Mouse (Mus musculus) erythroid progenitor cell, adult 5-6 weeks (primary cell): ENCODE results near the gene Gna11. TPM values are rescaled to one million over a fixed set of nuclear protein-coding genes. Genes with fewer than 3 reads are reported as not detected.
A peak's percentile ranks its signal among the peaks of the same experiment; 100 is the strongest.

ENCODE experiments used
- ATAC-seq: replicated peaks from 2 replicates; pipeline ENCODE4 v1.8.0; 2016; ENCODE audit warnings: moderate number of reproducible peaks, mild to moderate bottlenecking, moderate TSS enrichment, inconsistent platforms; ENCODE audit not compliant: poor library complexity, low FRiP score, severe bottlenecking
- total RNA-seq, 2 experiments: library from RNA; stranded (forward) in 1 of 2; stranded (reverse) in 1 of 2; fragments of 150-400 nt in 1 of 2; fragments of 186-747, 209-891 nt in 1 of 2; gene quantifications; 2 replicates each; pipeline versions ENCODE4 v1.2.3 to v1.2.4; 2015 to 2017; ENCODE audit warnings: low replicate concordance in 2 of 2

The Gna11 gene
- total RNA-seq, 2 experiments from 2014 or later = 11.0 to 11.3 TPM

GRCm38 (mm10) chr10:81494260-81495041 lies 50.5 kb downstream of the Gna11 start:
- no peak for ATAC-seq

DNA sequence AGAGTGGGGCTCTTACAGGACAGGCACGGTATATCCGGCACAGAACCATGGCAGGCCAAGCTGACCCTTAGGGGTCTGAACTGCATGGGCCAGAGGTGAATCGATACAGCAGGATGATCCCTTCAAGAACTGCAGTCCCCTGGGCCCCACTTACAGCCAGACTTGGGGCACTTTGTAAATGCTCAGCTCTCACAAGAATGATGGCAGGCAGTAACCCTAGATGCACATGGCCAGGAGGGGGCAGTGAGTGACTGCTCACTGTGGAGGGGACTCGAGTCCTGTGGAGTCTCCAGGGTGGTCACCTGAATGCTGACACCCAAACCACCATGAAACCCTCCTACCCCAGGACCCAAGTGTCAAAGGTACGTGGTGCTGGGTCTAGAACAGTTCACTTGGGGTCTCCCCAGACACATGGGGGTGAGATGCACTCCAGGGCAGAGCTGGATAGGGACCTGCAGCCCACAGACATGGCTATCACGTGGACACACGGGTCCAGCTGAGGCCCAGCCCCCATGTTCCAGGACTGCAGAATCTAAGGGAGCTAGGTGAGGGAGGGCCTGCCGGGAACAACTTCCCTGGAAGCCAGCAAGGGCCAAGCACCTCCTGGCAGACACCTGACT lies 51.3 kb downstream of the Gna11 start:
- ATAC-seq = no peak

DNA sequence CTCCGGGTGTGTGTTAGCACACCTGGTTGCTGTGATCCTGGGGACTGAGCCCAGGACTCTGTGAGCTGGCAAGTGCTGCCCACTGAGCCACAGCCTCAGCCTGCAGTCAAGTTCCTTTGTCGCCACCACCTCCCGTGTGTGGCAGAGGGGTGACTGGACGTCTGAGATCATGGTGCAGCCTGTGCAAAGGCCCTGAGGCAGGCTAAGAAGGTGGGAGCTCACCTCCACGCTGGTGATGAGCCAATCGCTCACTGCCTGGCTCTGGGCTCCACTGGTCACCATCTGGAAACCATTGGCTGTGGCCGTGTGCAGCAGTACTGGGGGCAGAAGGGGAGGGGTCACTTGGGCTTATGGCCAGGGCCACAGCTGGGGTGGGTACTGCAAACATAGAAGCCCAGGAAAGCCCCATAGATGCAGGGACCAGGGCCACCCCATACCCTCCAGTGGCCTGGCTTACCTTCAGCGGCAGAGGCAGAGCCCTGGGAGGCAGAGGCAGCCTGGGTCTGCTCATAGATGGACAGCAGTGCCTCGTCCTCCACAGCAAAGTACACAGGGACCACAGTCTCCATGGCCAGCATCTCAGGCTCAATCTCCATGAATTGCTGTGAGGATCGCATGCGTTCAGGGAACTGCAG lies 52.3 kb downstream of the Gna11 start:
- ATAC-seq = no peak

GRCm38 (mm10) chr10:81491018-81491417 lies 54.0 kb downstream of the Gna11 start:
- ATAC-seq = no peak

DNA sequence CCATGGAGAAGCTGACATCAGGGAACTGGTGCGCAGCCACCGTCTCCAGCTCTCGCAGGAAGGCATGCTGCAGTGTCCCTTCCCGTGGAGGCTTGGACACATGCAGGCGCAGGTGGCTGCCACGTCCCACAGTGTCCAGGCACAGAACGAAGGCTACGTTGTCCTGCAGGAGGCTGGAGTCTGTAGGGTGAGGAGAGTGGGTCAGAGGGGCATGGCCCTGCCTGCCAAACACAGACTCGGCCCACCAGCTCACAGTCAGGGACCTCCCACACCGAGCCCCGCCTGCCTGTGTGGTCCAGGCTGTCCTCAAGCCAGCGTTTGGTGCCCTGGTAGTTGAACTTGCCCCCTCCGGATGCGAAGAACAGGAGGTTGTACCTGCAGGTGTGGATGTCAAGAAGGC lies 55.0 kb downstream of the Gna11 start:
- ATAC-seq = no peak

DNA sequence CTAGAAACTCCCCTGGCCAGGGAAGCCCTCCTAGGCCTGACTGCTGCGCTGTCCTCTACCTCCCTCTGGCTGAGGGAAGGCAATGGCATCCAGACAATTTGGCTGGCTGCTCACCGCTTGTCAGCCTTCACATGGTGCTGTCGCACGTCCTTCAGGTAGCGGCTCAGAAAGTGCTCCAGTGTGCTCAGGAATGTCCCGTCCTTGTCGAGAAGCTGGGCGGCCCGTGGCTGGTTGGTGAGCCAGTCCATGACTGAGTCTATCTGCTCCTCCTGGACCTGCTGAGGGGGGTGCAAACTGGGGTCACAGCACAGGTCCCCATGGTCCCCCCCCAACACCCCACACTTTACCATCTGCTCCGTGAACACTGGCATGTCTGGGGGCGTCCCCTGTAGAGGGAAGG lies 56.9 kb downstream of the Gna11 start:
- no peak for ATAC-seq

DNA sequence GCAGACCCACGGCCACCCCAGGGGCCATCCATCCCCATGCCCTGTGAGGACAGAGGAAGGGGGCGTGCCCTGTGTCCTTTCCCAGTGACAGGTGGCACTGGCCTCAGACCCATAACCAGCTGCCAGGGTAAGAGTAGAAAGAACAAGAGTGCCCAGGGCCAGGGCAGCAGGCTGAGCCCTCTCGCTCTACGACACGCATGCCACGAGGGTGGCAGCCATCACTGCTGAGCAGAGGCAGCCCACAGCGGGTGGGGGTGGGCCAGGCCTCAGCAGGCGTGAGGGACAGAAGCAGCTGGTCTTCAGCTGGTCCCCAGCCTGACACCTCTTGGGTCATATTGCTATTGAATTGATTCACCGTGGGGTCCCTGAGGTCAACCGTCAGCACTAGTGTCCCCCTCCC lies 58.5 kb downstream of the Gna11 start:
- ATAC-seq = no peak

DNA sequence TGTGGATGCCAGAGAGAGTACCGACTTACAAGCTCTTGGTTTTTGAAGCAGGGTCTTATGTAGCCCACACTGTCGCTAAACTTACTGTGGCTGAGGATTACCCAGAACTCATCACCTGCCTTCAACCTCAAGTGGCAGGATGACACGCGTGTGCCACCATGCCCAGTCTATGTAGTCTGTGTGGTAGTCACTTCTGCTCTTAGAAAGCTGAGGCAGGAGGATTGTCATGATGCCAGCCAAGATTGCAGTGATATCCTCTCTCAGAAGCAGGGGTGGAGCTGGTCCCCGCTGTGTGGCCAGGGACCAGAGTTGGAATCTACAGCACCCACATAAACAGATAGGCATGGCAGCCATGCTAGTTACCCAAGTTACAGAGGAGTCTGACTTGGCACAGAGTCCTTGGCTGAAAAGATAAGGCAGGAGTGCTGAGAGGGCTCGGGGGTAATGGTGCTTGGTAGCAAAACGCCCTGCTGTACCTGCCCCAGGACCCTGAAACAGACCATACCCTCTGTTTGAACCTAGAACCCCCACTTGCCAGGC lies 59.4 kb downstream of the Gna11 start:
- no peak for ATAC-seq

GRCm38 (mm10) chr10:81485060-81485449 lies 59.9 kb downstream of the Gna11 start:
- no peak for ATAC-seq

DNA sequence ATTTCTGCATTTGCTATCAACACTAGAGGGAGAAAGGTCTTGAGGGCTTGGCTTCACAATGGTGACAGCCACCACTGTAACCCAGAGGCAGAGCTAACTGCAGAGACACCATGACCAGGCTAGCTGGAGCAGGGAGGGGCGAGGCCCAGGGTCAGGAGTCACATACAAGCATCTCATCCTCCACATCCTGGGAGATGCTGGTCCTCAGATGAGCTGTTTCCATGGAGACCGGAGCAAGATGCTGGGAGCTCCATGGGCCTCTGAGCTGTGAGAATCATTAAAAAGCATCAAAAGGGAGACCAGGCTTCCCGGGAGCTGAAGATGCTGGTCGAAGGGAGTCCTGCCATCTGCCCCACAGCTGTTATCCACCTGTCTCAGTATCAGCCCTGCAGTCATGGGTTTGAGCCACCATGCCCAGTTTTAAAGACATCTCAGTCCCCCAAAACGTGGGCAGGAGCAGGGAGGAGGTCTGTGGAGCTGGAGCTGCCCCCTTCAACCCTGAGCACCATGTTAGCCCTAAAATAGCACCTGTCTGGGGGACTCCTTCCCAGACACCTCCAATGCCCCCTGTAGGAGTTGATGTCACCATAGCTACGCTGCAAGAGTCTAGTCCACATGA lies 60.4 kb downstream of the Gna11 start:
- ATAC-seq = no peak

DNA sequence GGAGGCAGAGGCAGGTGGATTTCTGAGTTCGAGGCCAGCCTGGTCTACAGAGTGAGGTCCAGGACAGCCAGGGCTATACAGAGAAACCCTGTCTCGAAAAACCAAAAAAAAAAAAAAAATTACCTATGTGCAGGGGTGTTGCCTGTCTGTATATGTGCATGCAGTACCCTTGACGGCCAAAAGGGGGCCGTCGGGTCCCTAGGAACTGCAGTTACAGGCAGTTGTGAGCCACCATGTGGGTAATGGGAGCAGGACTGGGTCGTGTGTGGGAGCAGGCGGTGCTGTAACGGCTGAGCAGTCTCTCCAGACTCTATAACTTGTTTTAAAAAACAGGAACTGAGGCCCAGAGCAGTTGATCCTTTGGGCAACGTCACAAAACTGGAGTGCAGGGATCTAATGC lies 61.0 kb downstream of the Gna11 start:
- ATAC-seq = no peak

- ATAC-seq = peak; percentile 53
These were observed 62.5 kb downstream of the Gna11 start, which contains the start of gene Celf5 for GRCm38 (mm10) chr10:81482533-81482889. Celf5 (minus strand) TSS chr10:81482709.

DNA sequence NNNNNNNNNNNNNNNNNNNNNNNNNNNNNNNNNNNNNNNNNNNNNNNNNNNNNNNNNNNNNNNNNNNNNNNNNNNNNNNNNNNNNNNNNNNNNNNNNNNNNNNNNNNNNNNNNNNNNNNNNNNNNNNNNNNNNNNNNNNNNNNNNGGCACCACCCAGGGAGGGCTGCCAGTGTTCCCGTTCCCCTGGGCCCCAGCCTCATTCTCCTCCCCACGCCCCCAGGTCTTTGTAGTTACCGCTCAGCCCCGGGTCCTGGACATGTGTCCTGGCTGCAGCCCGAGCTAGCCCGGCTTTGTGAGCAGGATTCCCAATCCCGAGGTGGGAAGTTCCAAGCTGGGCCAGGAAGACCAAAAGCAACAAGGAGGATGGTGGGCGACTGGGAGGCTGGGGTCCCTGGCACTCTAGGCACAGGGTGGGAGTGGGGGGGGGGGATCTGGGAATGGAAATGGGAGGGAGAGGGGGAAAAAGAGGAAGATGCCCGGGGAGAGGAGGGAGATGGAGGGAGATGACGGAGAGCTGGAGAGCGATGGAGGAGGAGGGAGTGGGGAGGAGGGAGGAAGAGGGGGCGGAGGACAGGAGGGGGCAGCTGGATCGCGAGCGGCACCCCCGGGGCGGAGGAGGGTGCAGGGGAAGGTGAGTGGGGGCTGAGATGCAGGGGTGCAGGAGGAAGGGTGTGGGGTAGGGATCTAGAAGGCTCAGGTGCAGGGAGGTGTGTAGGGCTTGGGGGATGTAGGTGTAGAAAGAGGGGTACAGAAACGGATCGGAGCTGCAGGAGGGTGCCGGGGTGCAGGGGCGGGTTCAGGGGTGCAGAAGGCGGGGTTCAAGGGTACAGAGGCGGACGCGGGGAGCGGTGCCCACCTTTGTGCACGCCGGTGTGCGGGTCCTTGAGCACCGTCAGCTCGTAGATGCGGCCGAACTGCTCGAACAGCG lies 63.1 kb downstream of the Gna11 start:
- peak; percentile 8; the same call in 1 of the 2 replicates for ATAC-seq

Other genes starting within 250 kb of the Gna11 start
- gene Cactin, start 224.1 kb downstream of the Gna11 start, total RNA-seq (2015; ENCODE audit: low replicate concordance) = 8.3 and 10.5 TPM in 2 replicates
- 24.7 and 47.1 TPM in 2 replicates for gene Cactin, start 224.1 kb downstream of the Gna11 start, total RNA-seq (2017; ENCODE audit: low replicate concordance)
- not detected in 2 replicates for gene Tbxa2r, start 216.5 kb downstream of the Gna11 start, total RNA-seq (2015; ENCODE audit: low replicate concordance)
- gene Tbxa2r, start 216.5 kb downstream of the Gna11 start, total RNA-seq (2017; ENCODE audit: low replicate concordance) = 0.90 TPM in 1 of 2 replicates, not detected in the other
- not detected in 2 replicates for gene Gipc3, start 201.9 kb downstream of the Gna11 start, total RNA-seq (2015; ENCODE audit: low replicate concordance)
- gene Gipc3, start 201.9 kb downstream of the Gna11 start, total RNA-seq (2017; ENCODE audit: low replicate concordance) = not detected in 2 replicates
- gene Hmg20b, start 194.7 kb downstream of the Gna11 start, total RNA-seq (2015; ENCODE audit: low replicate concordance) = 49.9 and 58.7 TPM in 2 replicates
- gene Hmg20b, start 194.7 kb downstream of the Gna11 start, total RNA-seq (2017; ENCODE audit: low replicate concordance) = 18.1 and 24.4 TPM in 2 replicates
- gene Mfsd12, start 187.7 kb downstream of the Gna11 start, total RNA-seq (2015; ENCODE audit: low replicate concordance) = 15.9 and 18.7 TPM in 2 replicates
- gene Mfsd12, start 187.7 kb downstream of the Gna11 start, total RNA-seq (2017; ENCODE audit: low replicate concordance) = 29.7 and 33.0 TPM in 2 replicates
- 5.4 and 15.1 TPM in 2 replicates for gene 4930404N11Rik, start 179.4 kb downstream of the Gna11 start, total RNA-seq (2015; ENCODE audit: low replicate concordance)
- gene 4930404N11Rik, start 179.4 kb downstream of the Gna11 start, total RNA-seq (2017; ENCODE audit: low replicate concordance) = 12.3 and 14.8 TPM in 2 replicates
- gene Fzr1, start 166.7 kb downstream of the Gna11 start, total RNA-seq (2015; ENCODE audit: low replicate concordance) = 235 and 246 TPM in 2 replicates
- gene Fzr1, start 166.7 kb downstream of the Gna11 start, total RNA-seq (2017; ENCODE audit: low replicate concordance) = 247 and 266 TPM in 2 replicates
- gene Dohh, start 160.8 kb downstream of the Gna11 start, total RNA-seq (2015; ENCODE audit: low replicate concordance) = 8.8 TPM in 1 of 2 replicates, not detected in the other
- gene Dohh, start 160.8 kb downstream of the Gna11 start, total RNA-seq (2017; ENCODE audit: low replicate concordance) = 4.0 and 17.2 TPM in 2 replicates
- 2.1 and 4.3 TPM in 2 replicates for gene Gm48551, start 160.7 kb downstream of the Gna11 start, total RNA-seq (2015; ENCODE audit: low replicate concordance)
- not detected in 2 replicates for gene Gm48551, start 160.7 kb downstream of the Gna11 start, total RNA-seq (2017; ENCODE audit: low replicate concordance)
- gene Gm48552, start 156.2 kb downstream of the Gna11 start, total RNA-seq (2015; ENCODE audit: low replicate concordance) = not detected in 2 replicates
- gene Gm48552, start 156.2 kb downstream of the Gna11 start, total RNA-seq (2017; ENCODE audit: low replicate concordance) = not detected in 2 replicates
- 5.4 and 7.5 TPM in 2 replicates for gene Smim24, start 152.1 kb downstream of the Gna11 start, total RNA-seq (2015; ENCODE audit: low replicate concordance)
- gene Smim24, start 152.1 kb downstream of the Gna11 start, total RNA-seq (2017; ENCODE audit: low replicate concordance) = 4.2 TPM in 1 of 2 replicates, not detected in the other
- gene Nfic, start 89.6 kb downstream of the Gna11 start, total RNA-seq (2015; ENCODE audit: low replicate concordance) = 10.1 and 15.1 TPM in 2 replicates
- gene Nfic, start 89.6 kb downstream of the Gna11 start, total RNA-seq (2017; ENCODE audit: low replicate concordance) = 0.45 and 0.90 TPM in 2 replicates
- gene Celf5, start 62.5 kb downstream of the Gna11 start, total RNA-seq (2015; ENCODE audit: low replicate concordance) = not detected in 2 replicates
- gene Celf5, start 62.5 kb downstream of the Gna11 start, total RNA-seq (2017; ENCODE audit: low replicate concordance) = not detected in 2 replicates
- 8.6 and 37.7 TPM in 2 replicates for gene Ncln, start 48.8 kb downstream of the Gna11 start, total RNA-seq (2015; ENCODE audit: low replicate concordance)
- 8.7 and 27.1 TPM in 2 replicates for gene Ncln, start 48.8 kb downstream of the Gna11 start, total RNA-seq (2017; ENCODE audit: low replicate concordance)
- 2.2 and 5.4 TPM in 2 replicates for gene S1pr4, start 45.1 kb downstream of the Gna11 start, total RNA-seq (2015; ENCODE audit: low replicate concordance)
- gene S1pr4, start 45.1 kb downstream of the Gna11 start, total RNA-seq (2017; ENCODE audit: low replicate concordance) = 2.3 and 3.7 TPM in 2 replicates
- gene Gna15, start 21.0 kb downstream of the Gna11 start, total RNA-seq (2015; ENCODE audit: low replicate concordance) = 1.4 TPM in 1 of 2 replicates, not detected in the other
- gene Gna15, start 21.0 kb downstream of the Gna11 start, total RNA-seq (2017; ENCODE audit: low replicate concordance) = 2.6 and 4.9 TPM in 2 replicates
- 103 and 116 TPM in 2 replicates for gene Aes, start 14.3 kb upstream of the Gna11 start, total RNA-seq (2015; ENCODE audit: low replicate concordance)
- 44.2 and 47.5 TPM in 2 replicates for gene Aes, start 14.3 kb upstream of the Gna11 start, total RNA-seq (2017; ENCODE audit: low replicate concordance)
- not detected in 2 replicates for gene Tle2, start 29.4 kb upstream of the Gna11 start, total RNA-seq (2015; ENCODE audit: low replicate concordance)
- not detected in 2 replicates for gene Tle2, start 29.4 kb upstream of the Gna11 start, total RNA-seq (2017; ENCODE audit: low replicate concordance)
- gene Tle6, start 55.9 kb upstream of the Gna11 start, total RNA-seq (2015; ENCODE audit: low replicate concordance) = not detected in 2 replicates
- gene Tle6, start 55.9 kb upstream of the Gna11 start, total RNA-seq (2017; ENCODE audit: low replicate concordance) = 4.1 TPM in 1 of 2 replicates, not detected in the other
- gene BC025920, start 61.1 kb upstream of the Gna11 start, total RNA-seq (2015; ENCODE audit: low replicate concordance) = 2.2 TPM in 1 of 2 replicates, not detected in the other
- 1.7 and 2.4 TPM in 2 replicates for gene BC025920, start 61.1 kb upstream of the Gna11 start, total RNA-seq (2017; ENCODE audit: low replicate concordance)
- 5.4 and 7.2 TPM in 2 replicates for gene Sirt6, start 82.6 kb upstream of the Gna11 start, total RNA-seq (2015; ENCODE audit: low replicate concordance)
- 0.23 and 1.3 TPM in 2 replicates for gene Sirt6, start 82.6 kb upstream of the Gna11 start, total RNA-seq (2017; ENCODE audit: low replicate concordance)
- gene Ankrd24, start 83.3 kb upstream of the Gna11 start, total RNA-seq (2015; ENCODE audit: low replicate concordance) = not detected in 2 replicates
- gene Ankrd24, start 83.3 kb upstream of the Gna11 start, total RNA-seq (2017; ENCODE audit: low replicate concordance) = not detected in 2 replicates
- gene Gm10778, start 103.9 kb upstream of the Gna11 start, total RNA-seq (2015; ENCODE audit: low replicate concordance) = not detected in 2 replicates
- 3.0 TPM in 1 of 2 replicates, not detected in the other for gene Gm10778, start 103.9 kb upstream of the Gna11 start, total RNA-seq (2017; ENCODE audit: low replicate concordance)
- gene Zfp433, start 159.6 kb upstream of the Gna11 start, total RNA-seq (2015; ENCODE audit: low replicate concordance) = 4.3 and 7.5 TPM in 2 replicates
- gene Zfp433, start 159.6 kb upstream of the Gna11 start, total RNA-seq (2017; ENCODE audit: low replicate concordance) = 11.2 and 12.0 TPM in 2 replicates
- not detected in 2 replicates for gene Gm3055, start 226.0 kb upstream of the Gna11 start, total RNA-seq (2015; ENCODE audit: low replicate concordance)
- 0.76 TPM in 1 of 2 replicates, not detected in the other for gene Gm3055, start 226.0 kb upstream of the Gna11 start, total RNA-seq (2017; ENCODE audit: low replicate concordance)